Mouse (Mus musculus) thymus, postnatal 36 days (tissue): ENCODE data around the gene Slc17a5.
"Not testable (repeated sequence)": the region's sequence is repeated elsewhere in the genome, so short reads cannot be mapped to it uniquely, and the experiment has no call there.

Experiments
- DNase-seq, 2 experiments: peaks; one replicate each; pipeline ENCODE4 v3.0.0; 2022; ENCODE audit warnings: mixed read lengths in 2 of 2

The Slc17a5 gene

GRCm38 (mm10) chr9:78514681-78515080, 73.2 kb downstream of the Slc17a5 start:
- no peak for DNase-seq

- no peak for DNase-seq
These were observed 73.9 kb downstream of the Slc17a5 start for GRCm38 (mm10) chr9:78513776-78514500.

- DNase-seq, result no peak
These were observed 76.1 kb downstream of the Slc17a5 start for GRCm38 (mm10) chr9:78511705-78512104.

GRCm38 (mm10) chr9:78508106-78508786, 79.6 kb downstream of the Slc17a5 start:
- no peak for DNase-seq

- DNase-seq, result no peak
These were observed 81.1 kb downstream of the Slc17a5 start for GRCm38 (mm10) chr9:78506722-78507077.

GRCm38 (mm10) chr9:78506002-78506721, 81.7 kb downstream of the Slc17a5 start:
- no peak for DNase-seq

- DNase-seq, result no peak
These were observed 82.6 kb downstream of the Slc17a5 start for GRCm38 (mm10) chr9:78505223-78505622.

GRCm38 (mm10) chr9:78504679-78505078, 83.2 kb downstream of the Slc17a5 start:
- no peak for DNase-seq

GRCm38 (mm10) chr9:78504133-78504532, 83.7 kb downstream of the Slc17a5 start:
- no peak for DNase-seq

GRCm38 (mm10) chr9:78503223-78504079, 84.4 kb downstream of the Slc17a5 start:
- no peak for DNase-seq

GRCm38 (mm10) chr9:78501284-78501683, 86.6 kb downstream of the Slc17a5 start:
- no peak for DNase-seq

- no peak for DNase-seq
These were observed 87.5 kb downstream of the Slc17a5 start for GRCm38 (mm10) chr9:78500386-78500785.

GRCm38 (mm10) chr9:78493171-78493570, 94.7 kb downstream of the Slc17a5 start:
- no peak for DNase-seq

- no peak for DNase-seq
These were observed 95.6 kb downstream of the Slc17a5 start for GRCm38 (mm10) chr9:78492254-78492653.

GRCm38 (mm10) chr9:78491169-78491568, 96.7 kb downstream of the Slc17a5 start:
- DNase-seq, result no peak

GRCm38 (mm10) chr9:78488890-78489420, 98.9 kb downstream of the Slc17a5 start, which contains the start of gene Eef1a1:
Eef1a1 (minus strand) TSS chr9:78489151.
- DNase-seq, result peak; percentile 57 to 66

- not testable (repeated sequence) for DNase-seq
These were observed 99.8 kb downstream of the Slc17a5 start for GRCm38 (mm10) chr9:78488021-78488420.
